Mouse (Mus musculus) ES-CJ7 (cell line): Measurements from ENCODE around the gene Tgfb2.

ENCODE experiments used
- DNase-seq: peaks from one replicate; pipeline ENCODE4 v3.0.0; 2011; ENCODE audit warnings: low read depth, low spot score

The Tgfb2 gene

DNA sequence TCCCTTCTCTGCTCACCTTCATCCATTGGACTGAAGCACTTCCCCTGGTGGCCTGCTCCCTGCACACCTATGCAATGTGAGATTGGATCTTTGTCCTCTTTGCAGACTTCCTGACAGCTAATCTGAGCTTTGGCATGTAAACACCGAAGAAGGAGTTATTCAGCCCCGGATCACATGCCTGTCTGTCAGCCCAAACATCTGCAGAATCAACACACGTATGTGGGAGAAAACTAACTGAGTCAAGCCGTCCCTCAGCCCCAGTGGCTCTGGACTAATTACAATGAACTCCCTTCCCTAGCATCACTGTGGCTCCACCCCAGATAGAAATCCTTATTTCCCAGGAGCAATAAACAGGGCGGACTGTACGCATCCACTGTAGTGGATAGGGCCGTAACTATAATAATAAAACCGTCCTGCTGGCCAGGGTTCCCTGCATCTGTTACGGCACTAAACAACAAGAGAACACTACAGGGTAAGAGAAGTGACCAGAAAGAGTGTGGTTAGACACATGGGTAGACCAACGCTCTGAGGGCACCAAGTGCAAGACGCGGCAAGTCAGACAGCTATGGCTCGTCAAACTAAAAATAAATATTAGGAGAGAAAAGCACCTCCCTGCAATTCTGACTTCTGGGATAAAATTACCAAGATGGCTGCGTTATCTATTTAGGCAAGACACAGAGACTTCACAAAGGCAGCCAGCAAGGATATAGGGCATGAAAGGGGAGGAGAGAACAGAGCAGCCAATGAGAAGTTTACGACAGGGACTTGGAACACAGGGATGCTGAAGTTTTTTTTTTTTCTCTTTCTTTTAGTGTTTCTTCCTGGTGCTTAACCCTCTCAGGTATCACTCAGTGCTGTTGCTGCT, 3.2 kb downstream of the Tgfb2 start:
- DNase-seq, result no peak

DNA sequence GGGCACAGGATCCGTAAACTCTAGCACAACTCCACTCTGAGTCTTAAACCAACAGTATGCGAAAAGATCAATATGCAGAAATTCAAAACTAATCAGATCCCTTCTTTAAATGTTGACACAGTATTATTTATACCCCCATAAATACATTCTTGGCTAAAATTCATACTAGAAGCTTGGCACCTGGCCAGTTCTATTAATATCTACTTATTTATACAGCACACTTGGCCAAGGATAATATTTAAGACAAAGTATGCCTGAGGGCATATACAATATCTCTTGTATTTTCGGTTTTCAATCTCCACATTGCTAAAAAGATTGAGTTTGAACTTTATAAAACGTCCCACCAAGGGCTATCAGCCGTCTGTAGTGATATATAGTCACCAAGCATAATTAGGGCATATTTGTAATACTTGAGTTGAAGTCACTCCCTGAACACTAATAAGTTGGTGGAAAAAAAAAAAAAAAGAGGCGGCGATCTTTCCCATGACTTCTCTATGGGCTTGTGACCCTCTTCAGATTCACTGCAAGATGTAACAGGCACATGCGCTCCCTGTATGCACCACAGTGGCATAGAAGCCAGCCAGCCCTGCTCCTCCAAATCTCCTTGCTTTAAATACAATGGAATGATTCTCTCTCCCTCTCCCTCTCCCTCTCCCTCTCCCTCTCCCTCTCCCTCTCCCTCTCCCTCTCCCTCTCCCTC, 4.4 kb downstream of the Tgfb2 start:
- no peak for DNase-seq

- no peak for DNase-seq
Observed at GRCm38 (mm10) chr1:186700496-186700895, 5.3 kb downstream of the Tgfb2 start.

- DNase-seq, result peak; percentile 60
Observed at GRCm38 (mm10) chr1:186698583-186699338, 7.0 kb downstream of the Tgfb2 start.

- no peak for DNase-seq
Observed at GRCm38 (mm10) chr1:186696231-186696630, 9.6 kb downstream of the Tgfb2 start.

- no peak for DNase-seq
Observed at GRCm38 (mm10) chr1:186695361-186695760, 10.4 kb downstream of the Tgfb2 start.

DNA sequence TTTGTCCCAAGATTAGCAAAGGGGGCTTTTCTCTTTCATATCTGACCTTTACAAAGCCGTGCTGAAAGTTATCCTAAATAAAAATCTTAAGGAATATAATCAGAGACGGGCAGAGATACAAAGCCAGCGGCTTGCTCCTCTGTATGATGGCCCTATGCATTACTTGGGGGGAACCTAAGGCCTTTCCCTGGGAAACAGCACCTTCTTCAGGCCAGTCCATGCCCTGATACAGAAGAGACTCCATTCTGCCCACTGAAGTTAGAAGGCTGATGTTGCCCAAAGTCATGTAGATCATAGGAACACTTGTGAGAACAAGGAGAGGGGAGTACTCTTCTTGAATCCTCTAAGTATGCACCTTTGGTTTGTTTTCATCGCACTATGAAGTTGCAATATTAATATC, 13.4 kb downstream of the Tgfb2 start:
- DNase-seq, result no peak

DNA sequence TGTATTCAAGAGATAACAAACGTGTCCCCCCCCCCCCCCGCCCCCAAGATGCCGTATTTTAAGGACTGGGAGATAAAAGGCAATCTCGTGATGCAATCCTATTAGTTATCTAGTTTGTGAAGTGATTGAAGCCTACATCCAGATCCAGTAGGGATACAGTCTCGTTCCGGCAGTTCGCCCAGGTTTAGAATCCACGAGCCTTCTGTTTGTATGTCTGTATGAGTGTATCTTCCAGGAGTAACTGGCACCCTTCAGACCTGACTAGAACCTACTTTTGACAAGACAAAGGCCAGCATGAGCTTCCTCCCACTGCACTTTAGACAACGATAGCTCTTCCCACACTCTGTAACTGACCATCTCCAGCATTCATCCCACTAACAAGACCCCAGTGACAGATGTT, 14.1 kb downstream of the Tgfb2 start:
- DNase-seq, result no peak

GRCm38 (mm10) chr1:186684041-186684440, 21.7 kb downstream of the Tgfb2 start:
- no peak for DNase-seq

DNA sequence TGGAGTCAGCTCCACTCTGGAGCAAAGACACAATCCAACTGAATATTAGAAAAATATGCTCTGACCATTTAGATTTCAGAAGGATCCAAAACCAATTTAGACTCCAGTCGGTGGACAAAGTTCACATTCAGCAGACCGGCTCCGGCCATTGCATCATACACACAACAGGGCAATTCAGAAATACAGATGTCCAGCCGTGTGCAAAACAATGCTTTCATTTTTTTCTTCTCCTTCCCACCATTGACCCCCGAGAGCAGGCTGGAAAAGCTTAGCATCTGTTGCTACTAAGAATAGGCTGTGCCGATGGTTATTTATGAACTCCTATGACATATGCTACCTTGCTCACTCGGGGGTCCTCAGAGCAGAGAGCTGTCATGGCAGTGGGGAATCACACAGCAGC, 23.2 kb downstream of the Tgfb2 start:
- no peak for DNase-seq

DNA sequence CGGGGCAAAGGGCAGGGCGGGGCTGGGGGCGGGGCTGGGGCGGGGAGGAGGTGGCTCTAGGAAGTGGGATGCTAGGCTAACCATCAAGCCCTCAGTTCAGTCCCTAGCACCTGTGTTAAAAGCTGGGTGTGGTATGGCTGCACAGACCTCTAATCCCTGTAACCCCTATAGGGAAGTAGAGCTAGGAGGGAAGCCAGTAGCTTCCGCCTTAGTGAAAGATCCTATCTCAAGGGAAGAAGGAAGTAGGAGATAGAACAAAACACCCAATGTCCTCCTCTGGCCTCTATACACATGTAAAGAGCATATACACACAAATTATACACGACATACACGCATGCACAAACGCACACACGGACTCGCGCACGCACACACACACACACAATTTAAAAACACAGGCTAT, 28.2 kb downstream of the Tgfb2 start:
- no peak for DNase-seq

GRCm38 (mm10) chr1:186676199-186676598, 29.6 kb downstream of the Tgfb2 start:
- DNase-seq, result no peak

- DNase-seq, result no peak
Observed at GRCm38 (mm10) chr1:186675263-186675662, 30.5 kb downstream of the Tgfb2 start.

DNA sequence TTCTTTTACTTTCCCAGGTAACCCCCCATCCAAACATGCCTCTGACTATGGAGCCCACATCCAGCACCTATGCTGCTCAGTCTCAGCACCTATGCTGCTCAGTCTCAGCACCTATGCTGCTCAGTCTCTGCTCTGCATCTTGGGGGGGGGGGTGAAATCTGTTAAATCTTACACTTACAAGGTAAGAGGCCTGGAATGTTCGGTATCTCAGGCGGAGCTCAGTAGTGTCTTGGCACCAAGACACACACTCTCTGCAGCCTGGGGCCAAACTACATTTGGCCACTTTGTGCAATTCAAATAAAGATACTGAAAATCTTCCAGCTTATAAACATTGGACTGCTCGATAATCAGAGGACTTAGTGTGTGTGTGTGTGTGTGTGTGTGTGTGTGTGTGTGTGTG, 31.2 kb downstream of the Tgfb2 start:
- no peak for DNase-seq

DNA sequence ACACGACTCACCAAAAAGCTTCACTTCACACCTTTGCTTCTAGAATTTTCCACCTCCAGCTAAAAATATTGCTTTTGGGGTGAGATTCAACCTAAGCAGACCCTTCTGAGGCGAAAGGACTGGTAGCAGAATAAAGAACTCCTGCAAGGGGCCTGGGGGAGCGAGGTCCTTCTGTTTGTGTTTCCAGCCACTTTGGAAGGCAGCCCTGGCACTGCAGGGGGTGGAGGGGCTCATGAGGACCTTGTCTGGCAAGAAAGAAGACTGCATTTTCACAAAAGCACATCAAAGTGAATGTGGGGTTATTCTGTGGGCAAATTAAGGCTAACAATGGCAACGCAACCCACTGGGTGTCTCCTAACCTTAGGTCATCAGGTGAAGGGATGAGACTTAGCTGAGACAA, 32.6 kb downstream of the Tgfb2 start:
- no peak for DNase-seq

- DNase-seq, result no peak
Observed at GRCm38 (mm10) chr1:186663412-186663811, 42.4 kb downstream of the Tgfb2 start.

DNA sequence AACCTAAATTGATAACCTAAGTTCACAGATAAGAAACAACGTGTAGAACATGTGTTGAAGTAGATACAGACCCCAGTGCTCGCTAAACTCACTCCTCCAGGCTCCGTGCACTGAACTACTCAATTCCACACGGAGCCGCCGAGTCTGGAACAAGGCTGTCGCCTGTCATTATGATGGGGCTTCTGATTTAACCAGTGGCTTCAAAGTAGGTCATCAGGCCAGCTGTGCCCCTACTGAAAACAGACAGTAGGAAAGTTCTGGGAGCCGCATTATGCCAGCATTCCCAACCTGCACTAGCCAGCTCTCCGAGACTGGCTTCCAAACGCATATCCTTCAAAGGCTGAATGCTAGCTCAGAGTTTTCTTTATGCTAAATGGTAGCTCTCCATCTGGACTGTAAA, 42.8 kb downstream of the Tgfb2 start:
- no peak for DNase-seq

DNA sequence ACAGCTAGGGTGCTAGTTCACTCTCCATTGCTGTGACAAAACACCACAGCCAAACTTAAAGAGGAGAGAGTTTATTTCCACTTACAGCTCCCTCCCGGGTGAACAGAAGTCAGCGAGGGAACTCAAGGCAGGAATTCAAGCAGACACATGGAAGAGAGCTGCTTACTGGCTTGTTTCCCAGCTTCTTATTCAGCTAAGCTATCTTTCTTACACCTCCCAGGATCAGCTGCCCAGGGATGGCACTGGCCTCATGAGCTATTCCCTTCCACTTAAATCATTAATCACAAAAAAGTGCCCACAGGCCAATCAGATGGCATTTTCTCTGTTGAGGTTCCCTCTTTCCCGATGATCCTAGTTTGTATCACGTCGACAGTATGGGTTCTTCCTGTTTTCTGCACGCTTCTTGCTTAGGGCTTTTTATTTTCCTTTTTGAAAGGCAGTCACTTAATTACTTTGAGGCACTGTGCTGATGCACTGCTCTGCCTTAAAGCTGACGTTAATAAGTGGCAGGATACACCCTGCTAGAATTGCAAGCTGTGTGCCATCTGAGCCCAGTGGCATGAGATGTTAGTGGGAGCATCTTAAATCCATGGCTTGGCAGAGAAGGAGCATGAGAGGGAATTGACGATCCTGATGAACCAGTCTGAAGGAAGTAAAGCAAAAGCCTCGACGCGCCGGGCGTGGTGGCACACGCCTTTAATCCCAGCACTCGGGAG, 44.4 kb downstream of the Tgfb2 start:
- no peak for DNase-seq

DNA sequence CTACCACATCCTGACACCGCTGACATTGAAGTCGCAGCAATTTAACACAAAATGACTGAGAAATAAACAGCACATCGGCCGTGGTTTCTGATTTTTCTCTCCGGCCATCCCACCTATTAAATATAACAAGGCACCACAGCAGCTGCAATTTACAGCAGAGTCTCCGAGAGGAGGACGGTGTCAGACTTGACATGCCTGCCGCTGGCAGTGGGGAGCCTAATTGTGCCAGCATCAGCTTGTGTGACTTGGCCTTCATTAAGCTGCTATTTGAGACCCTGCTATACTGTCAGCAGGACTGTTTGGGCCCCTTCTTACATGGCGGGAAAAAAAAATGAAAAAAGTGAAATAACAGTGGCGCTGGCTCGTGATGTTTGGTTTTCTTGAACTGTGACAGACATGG, 47.0 kb downstream of the Tgfb2 start:
- DNase-seq, result no peak

GRCm38 (mm10) chr1:186657559-186658219, 48.1 kb downstream of the Tgfb2 start:
- DNase-seq, result peak; percentile 30

- DNase-seq, result no peak
Observed at GRCm38 (mm10) chr1:186656732-186657329, 49.0 kb downstream of the Tgfb2 start.
